Mouse (Mus musculus) heart, postnatal 0 days (tissue): ENCODE data around the gene Pam16.

Experiments used
- CTCF ChIP-seq: IDR thresholded peaks from 2 replicates; pipeline ENCODE4 v1.5.1; 2016; ENCODE audit warnings: antibody characterized with exemption, control low read depth, low read depth
- EP300 ChIP-seq: IDR thresholded peaks from 2 replicates; pipeline ENCODE4 v1.6.1; 2016; ENCODE audit warnings: antibody characterized with exemption, low read depth

DNA sequence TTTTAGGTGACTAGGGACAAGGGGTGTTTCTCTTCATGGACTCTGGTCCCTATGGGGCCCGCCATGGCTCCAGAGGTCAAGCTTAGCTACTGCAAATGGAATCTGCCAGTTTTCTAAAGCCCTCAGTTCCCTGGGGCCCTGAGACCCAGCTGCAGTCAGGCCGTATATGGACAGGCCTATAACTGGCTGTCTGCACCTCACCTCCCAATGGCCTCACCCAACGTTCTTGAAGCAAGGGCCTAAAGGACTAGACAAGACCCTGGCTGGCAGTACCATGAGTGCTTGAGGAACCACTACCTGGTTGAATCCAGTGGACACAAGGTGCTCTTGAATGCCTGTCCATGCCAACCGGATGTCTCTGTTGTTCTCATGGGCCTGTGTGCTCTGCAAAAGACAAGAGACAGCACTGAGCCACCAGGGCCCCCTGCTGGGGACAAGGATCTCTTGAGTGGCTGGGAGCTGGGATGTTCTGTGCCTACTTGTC, 30.5 kb upstream of the Pam16 start:
- TF ChIP-seq CTCF (peak; percentile 48), EP300 (no peak)
